Mouse (Mus musculus): Measurements from ENCODE around the gene Pa2g4.
"Not testable (repeated sequence)": the region's sequence is repeated elsewhere in the genome, so short reads cannot be mapped to it uniquely, and the experiment has no call there.

Pa2g4 gene

DNA sequence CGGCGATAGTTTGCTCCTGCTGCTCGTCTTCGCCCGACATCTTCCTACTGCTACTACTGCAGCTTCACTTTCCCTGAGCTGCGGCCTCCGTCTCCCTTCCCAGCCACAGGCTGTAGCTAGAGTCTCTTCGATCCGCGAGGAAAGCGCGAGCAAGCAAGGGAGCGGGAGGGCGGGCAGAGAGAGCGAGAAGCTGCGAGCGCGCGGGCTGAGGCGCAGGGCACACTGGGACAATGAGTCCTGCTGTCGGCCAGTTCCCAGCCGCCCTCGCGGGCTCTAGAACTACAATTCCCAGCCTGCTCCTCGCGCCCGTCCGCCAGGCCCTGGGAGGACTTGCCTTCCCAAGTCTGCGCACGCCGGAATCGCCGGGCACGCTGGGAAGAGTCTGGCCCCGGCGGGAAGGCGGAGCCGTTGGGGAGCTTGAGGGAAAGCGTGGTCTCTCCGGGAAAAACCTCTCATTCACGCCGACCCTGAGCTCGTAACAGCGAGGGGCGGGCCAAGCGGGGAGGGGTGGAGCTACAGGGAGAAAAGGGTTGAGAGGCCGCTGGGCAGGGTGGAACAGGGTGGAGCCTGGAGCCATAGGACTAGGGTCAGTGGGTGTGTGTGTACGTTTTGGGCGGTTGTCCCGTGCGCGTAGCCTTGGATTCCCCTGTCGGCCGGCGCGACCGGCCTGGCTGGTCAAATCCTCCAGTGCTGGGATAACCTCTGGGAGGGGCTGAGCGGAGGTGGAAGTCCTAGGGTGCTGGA is at the start of gene Pa2g4:
Pa2g4 (minus strand) TSS at position 200 of the 744 bp plus-strand sequence.
- peak; percentile 100 for DNase-seq

DNA sequence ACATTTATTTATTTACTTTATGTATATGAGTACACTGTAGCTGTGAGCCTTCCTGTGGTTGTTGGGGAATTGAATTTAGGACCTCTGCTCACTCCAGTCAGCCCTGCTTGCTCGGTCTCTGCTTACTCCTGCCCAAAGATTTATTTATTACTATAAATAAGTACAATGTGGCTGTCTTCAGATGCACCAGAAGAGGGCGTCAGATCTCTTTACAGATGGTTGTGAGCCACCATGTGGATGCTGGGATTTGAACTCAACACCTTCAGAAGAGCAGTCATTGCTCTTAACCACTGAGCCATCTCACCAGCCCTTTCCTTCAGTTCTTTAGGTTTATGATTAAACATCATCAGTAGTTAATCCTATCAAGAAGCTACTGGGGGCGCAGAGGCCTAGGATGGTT is 49.1 kb upstream of the Pa2g4 start:
- DNase-seq: no peak

DNA sequence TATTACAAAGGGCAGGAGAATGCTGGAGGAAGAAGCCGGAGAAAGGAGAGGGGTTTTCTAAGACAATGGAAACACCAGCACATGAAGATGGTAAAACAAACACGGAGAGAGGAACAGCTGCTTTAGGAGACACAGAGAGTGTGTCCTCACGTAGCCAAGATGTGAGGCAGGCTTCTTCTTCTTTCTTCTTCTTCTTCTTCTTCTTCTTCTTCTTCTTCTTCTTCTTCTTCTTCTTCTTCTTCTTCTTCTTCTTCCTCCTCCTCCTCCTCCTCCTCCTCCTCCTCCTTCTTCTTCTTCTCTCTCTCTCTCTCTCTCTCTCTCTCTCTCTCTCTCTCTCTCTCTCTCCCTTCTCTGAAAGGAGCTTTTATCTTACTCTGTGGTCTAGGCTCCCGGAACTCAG is 48.0 kb upstream of the Pa2g4 start:
- DNase-seq: not testable (repeated sequence)

DNA sequence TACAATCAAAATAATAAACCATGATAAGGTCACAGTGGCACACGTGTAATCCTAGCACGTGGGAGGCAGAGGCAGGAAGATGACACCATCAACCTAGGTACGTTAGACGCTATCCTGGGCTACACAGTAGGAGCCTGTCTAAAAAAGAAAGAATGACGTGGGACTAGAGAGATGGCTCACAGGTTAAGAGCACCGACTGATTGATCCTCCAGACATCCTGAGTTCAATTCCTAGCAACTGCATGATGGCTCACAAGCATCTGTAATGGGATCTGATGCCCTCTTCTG is 47.3 kb upstream of the Pa2g4 start:
- no peak for DNase-seq

DNA sequence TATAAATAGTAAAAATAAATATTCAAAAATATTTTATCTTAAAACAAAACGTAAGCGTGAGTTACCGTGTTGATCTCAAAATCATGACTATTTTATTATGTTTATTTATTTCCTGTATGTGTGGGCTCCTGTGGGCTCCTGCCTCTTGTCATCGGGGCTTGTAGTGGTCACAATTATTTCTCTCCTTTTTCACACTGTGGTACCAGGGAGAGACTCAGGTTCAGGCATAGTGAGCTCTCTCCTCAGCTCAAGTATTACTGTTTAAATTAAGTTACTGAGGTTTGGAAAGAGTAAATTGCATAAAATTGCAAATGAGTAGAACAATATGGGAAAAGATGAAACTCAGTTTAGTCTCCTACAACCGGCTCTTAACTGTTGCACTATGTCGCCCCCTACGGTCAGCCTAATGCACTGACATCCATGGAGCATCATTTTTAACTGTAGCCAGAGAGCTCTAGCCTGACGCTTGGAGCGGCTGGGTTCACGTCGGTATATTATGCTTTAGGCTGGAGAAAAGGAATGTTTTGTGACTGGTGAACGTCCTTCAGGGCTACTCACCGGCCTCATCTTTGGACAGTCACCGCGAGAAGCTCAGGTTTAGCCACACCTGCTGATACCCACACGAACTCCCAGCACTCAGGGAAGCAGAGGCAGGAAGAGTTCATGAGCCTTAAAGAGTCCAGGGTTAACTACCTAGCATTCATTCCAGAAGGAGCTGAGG is 46.8 kb upstream of the Pa2g4 start:
- peak; percentile 86 for DNase-seq

DNA sequence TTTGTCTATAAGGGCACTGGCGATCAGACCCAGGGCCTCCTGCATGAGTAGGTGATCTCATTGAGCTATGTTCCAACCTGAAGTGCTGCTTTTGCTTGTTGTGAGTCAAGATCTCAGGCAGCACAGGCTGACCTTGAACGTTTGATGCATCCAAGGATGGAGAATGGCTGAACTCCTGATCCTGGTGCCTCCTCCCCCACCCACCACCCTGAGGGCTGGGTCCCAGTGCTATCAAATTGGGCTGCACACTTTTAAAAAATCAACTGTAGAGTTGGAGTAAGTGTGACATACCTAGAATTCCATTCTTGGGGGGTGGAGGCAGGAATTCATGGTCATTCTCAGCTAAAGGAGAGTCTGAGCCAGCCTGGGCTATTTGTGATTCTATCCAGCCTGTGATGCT is 40.7 kb upstream of the Pa2g4 start:
- DNase-seq: no peak

DNA sequence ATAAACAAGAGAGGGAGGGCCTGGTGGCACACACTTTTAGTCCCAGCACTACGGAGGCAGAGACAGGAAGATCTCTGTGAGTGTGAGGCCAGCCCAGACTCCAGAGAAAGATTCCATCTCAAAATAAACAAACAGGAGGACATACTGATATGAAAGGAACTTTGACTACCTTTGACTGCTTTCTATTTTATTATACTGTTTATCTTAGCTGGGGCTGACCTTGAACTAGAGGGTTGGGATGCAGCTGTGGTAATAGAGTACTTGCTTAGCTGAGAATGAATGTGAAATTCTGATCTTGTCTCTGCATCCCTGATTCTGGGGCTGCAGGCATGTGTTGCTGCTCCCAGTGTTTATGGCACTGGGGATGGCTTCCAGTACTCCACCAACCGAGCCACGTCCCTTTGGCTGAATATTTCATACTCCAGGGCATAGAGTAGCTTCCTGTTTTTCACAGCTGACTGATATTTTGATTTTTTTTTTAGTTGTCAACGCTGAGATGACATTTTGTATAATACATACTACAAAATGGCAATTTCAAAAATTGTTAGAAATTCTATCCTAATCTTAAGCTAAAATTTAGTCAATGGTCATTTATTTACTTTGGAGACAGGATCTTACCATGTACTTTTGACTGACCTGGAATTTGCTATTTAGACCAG is 36.8 kb upstream of the Pa2g4 start:
- no peak for DNase-seq

DNA sequence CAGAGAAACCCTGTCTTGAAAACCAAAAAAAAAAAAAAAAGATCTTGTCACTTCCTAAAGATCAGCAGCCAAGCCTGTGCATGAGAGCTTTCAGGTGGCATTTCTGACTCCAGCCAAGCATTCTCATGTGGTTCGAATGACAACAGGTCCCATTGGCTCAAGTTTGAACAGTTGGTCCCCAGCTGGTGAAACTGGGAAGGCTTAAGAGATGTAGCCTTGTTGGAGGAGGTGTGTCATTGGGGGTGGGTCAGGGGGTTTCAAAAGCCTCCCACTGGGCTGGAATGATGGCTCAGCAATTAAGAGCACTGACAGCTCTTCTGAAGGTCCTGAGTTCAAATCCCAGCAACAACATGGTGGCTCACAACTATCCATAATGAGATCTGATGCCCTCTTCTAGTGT is 35.7 kb upstream of the Pa2g4 start:
- no peak for DNase-seq

DNA sequence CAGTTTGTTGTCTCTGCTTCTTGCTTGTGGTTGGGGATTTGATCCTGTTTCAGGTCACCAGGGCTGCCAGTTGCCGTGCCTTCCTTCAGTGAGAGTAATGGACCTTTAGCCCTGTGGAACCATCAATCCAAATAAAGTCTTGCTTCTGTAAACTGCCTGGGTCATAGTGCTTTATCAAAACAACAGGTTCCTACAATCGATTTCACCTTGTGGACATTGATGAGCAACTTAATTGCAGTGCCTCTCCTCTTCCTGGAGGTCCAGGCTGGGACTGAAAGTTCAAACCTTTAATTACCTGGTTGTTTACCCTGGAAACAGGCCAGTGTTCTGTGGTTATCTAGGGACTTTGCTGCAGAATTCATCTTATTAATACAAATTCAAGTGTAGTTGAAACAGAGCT is 32.7 kb upstream of the Pa2g4 start:
- DNase-seq: no peak

DNA sequence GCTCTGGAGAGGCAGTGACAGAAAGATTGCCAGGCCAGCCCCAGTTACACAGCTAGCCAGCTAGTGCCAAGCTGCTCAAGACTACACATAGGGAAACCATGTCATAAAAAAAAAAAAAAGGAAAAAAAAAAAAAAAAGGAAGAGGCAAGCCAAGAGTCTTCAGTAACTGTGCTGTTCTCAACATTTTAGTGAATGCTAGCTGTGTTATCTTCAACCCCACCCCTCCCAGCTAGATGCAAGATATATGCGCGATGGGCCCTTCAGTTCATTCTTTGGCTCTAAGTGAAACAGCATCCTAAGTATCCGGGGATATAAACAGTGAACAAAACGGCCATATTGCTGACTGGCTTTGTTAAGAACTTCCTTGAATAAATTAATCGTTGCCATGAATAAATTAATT is 27.0 kb upstream of the Pa2g4 start:
- no peak for DNase-seq

DNA sequence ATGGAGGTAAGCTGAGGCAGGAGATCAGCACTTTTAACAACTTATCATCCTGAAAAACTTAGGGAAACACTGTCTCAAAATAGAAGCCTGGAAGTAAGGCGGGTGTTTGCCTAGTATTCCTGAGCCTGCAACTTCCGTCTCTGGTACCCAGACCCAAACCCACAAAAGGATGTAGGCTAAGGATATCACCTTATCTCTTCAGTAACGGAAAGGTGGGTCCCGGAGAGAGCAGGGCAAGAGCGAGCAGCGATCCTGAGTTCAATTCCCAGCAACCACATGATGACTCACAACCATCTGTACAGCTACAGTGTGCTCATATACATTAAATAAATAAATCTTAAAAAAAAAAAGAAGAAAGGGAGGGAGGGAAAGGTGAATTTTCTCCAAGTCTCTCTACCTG is 25.6 kb upstream of the Pa2g4 start:
- DNase-seq: no peak

DNA sequence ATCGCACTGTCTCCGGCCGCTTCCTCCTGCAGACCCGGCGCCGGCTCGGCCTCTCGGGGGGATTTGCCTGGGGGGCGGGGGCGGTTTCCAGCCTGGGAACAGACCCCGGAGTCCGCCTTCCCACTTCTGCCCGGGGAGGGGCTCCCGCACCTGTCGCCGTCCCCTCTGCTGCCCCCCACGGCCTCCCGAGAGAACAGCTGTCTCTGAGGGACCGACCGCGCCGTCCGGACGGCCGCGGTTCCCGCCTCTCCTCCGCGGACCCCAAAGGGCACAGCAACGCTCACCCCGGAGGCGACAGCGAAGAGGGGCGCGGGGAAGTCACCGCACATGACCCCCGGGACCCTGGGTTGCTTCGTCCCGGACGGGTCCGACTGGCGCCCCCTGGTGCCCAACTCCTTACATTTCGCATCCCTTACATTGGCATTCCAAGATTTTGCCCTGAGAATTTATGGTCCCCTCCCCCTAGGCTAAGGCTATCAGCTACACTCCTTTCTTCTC is 24.5 kb upstream of the Pa2g4 start:
- peak; percentile 89 for DNase-seq

DNA sequence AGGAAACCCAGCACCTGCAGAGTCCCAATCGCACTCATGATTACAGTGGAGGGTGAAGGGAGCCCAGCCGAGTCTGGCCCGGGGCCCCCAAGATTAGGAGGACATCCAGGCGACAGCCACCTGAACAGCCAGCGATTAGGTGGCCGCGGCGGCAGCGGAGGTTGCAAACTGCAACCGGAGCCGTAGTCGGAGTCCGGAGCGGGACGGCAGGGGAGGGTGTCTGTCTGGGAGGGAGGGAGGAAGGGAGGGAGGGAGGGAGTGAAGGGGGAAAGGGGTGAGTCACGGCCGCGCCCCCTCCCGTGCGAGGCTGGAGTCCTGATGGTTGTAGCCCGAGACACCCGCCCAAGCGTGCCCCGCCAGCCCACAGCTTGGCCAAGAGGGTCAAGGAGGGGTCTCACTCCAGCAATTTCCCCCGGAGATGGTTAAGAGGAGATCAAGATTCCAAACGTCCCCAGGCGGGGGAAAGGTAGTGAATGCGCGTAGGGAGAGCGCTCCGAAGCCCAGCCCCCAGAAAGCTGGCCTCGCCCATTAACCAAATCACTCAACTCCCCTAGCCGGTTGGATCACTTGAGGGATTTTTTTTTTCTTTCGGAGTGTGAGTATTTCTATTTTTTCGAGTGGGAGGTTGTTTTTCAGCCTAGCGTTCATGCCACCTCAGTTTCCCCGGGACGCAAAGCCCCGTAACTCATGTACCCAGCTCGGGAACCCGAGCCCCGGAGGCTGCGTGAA is 23.8 kb upstream of the Pa2g4 start, which contains the start of gene Erbb3:
Erbb3 (minus strand) TSS at position 189 of the 729 bp plus-strand sequence.
- peak; percentile 80 for DNase-seq

DNA sequence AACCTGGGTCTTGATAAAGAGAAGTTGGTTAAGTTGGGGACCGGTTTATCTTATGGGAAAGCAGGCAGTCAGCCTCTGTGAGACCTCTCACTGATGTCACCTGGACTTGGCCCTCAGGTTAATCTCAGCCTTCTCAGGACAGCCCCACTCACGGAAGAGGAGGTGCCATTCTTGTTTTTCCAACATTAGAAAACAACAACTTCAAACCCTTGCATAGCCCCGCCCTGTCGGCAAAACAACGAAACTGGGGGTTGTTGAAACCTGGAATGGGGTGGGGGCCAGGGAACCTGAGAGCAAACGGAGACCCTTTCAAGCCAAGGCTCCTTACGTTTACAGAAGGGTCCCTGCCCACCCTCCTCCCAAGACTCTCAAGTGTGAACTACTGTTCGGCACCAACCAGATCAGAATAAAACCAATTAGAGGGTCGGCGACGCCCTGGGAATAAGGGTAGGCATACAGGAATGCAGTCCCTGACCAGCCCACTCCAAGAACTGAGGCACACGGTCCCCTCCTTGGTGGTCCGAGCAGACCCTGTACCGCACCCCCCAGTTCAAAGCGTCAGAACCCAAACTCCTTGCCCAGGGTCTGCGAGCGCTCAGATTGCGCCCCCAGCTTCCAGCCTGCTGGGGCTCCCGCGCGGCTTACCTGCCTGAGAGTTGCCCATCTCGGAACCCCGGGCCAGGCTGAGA is 23.1 kb upstream of the Pa2g4 start:
- DNase-seq: no peak

DNA sequence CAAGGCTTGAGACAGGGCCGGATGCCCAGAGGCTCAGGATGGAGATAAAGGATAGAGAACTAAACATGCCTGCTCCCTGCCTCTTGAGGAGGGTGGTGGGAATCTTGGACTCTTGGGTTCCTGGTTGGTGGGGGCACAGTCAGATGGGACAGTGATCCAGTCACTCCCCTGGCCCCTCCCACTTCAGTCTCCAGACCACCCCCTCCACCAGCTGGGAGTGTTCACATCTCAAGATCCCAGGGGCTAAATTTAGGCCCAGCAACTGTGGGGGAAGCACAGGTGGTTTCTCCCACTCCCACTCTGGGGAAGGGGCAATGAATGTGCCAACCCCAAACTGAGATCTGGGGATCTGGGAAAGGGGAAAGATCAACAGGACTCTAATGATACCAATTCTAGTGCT is 22.3 kb upstream of the Pa2g4 start:
- no peak for DNase-seq

DNA sequence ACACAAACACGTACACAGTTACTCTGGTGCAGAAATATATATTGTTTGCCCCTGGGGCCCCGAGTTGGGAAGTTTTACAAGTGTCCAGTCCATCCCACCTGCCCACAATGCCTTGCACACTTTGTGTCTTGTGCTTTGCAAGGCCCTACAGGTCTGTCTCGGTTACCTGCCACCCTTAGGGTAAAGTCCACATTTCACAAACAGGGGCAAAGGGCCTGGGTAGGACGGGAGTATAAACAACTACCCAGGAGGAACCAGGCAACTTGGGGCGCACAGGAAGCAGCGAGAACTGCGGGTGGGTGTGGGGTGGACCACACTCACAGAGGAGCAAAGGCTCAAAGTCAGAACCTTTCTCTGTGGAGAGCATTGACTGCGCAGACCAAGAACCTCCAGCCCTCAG is 21.9 kb upstream of the Pa2g4 start:
- DNase-seq: no peak

DNA sequence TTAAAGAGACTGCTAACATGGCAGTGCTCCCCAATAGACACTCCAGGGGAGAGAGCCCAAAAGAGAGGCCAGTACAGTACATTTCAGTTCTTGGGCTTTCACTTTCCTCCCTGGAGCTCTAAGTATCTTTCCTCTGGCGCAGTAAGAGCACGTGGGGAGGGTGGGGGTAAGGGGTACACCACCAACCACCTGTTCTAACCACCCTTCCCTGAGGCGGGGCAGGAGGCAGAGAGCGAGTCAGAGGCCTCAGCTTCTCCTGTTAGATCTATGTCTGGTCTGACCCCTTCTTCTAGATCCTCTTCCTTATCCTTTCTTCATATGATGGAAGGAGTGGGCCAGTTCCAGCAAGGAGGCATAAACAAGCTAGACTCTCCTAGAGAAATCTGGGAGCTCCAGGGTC is 21.3 kb upstream of the Pa2g4 start:
- DNase-seq: no peak

DNA sequence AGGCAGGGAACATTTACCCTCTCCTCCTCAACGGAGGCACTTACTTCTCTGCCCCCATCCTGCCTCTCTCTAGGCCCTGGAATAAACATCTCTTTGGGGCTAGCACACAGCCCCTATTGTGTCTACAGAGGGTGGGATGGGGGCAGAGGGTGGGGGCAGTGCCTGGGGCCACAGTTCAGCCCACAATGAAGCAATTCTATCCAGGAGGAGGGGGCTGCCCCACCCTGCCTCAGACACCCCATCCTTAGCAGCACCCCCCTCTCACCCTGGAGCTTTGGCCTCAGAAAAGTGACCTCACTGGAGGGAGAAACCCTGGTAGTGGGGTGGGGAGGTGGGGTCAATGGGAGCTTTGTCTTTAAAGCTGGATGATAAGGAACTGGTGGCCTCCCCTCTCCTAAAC is 20.8 kb upstream of the Pa2g4 start:
- DNase-seq: no peak

DNA sequence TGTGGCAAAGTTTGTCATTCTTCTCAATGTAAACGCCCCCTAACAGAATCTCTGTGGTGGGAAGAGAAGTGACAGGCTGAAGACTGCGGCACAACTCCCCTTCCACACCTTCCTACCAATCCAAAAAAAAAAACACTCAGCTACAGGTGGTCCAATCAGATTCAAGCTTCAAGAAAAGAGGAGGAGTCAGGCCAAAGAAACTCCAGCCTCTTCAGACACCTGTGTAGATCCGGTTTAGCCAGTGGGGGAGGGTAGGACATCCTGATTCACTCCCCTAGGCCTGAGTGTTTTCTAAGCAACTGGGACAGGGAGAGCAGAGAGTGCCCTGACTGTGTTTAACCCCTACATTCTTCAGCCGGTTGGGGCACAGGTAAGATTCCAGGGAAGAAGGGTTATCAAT is 18.6 kb upstream of the Pa2g4 start:
- peak; percentile 19 for DNase-seq

DNA sequence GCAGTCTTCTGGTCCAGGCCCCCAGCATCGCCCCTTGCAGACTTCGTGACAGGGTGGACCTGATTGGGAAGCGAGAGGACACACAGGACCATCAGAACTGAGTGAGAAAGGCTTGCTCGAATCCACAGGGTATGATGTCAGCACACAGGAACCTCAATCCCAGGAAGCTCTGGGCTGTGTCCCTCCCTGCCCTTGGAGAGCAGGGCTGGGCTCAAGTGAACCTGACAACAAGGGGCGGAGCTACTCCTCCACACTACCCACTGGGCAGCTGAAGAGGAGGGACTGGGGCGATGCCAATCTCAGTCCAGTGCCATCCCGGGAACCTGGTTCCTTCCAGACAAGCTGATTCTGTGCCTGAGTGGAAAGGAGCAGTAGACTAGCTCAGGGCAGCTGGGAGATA is 17.9 kb upstream of the Pa2g4 start:
- peak; percentile 22 for DNase-seq

DNA sequence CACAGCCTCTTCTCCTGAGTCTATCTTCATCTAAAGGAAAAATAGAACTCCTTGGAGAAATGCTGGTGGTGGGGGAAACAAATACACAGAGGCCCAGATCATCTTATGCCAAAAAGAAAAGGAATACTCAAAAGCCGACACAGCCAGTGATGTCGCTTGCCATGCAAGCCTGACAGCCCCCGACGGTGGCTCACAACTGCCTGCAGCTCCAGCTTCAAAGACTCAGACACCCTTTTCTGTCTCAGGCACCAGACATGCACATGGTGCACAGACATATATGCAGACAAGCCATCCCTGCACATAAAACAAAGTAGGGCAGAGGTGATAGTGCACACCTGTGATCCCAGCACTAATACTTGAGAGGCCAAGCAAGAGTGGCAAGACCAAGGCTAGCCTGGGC is 13.9 kb upstream of the Pa2g4 start:
- no peak for DNase-seq

DNA sequence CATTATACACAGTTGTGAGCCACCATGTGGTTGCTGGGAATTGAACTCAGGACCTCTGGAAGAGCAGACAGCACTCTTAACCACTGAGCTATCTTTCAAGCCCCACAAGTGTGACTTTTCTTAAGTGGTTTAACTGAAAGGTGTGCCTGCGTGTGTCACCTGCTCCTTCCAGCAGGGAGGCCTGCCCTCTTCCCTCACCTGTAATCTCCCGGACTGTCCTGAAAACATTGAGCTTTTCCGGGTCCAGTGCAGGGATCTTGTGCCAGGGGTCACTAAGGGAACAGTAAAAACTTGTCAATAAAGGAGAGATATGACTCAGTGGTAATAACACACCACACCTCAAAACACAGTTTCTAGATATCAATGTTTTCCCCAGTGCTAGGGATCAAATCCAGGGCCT is 13.5 kb upstream of the Pa2g4 start:
- DNase-seq: no peak

DNA sequence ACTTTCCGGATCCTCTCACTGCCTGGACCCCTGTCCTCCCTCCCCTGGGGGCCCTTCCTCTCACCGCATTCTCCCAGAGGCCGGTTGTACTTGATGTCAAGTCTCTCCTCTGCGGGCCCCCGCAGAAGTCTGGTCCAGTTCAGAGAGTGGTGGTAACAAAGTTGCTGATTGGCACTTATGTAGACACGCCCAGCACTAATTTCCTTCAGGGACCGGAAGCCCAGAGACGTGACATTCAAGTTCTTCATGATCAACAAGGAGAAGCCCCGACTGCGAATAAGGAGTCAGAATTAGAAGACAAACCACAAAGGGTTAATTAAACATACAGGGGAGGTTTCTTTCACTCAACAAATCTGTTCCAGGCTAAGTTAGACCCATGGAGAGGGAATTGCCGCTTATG is 12.5 kb upstream of the Pa2g4 start:
- DNase-seq: no peak
